Mouse (Mus musculus) cerebellum, adult 2 months (tissue): ENCODE measurements at regions not wholly inside any gene's neighbourhood (a gene's known extent, or its start where the extent isn't known, plus 50 kb on each side); places are given as distances from the start of the nearest gene placed in this dataset.

Experiments used
- DNase-seq, 2 experiments: peaks; one replicate each; pipeline ENCODE4 v3.0.0; 2021
- H3K27ac ChIP-seq: fragments of 200-500 bp; 2 replicates; pipeline ENCODE4 v1.5.1; 2012; ENCODE audit warnings: low read length, control low read depth, inconsistent platforms; ENCODE audit not compliant: insufficient read depth
- H3K27me3 ChIP-seq: fragments of 200-500 bp; 2 replicates; pipeline ENCODE4 v1.6.1; 2012; ENCODE audit warnings: inconsistent platforms, mild to moderate bottlenecking, low read length, moderate library complexity; ENCODE audit not compliant: control insufficient read depth, insufficient read depth
- H3K4me1 ChIP-seq: fragments of 200-500 bp; 2 replicates; pipeline ENCODE4 v1.6.1; 2011; ENCODE audit warnings: low read length; ENCODE audit not compliant: control insufficient read depth, insufficient read depth
- H3K4me3 ChIP-seq: fragments of 200-500 bp; replicated peaks from 2 replicates; pipeline ENCODE3; 2011; ENCODE audit warnings: mild to moderate bottlenecking, low read depth, low read length, control low read depth; ENCODE audit not compliant: insufficient read depth
- CTCF ChIP-seq: fragments of 200-500 bp; IDR thresholded peaks from 2 replicates; pipeline ENCODE4 v1.5.1; 2011; ENCODE audit warnings: low read depth, mild to moderate bottlenecking, control low read depth, low read length, moderate library complexity, borderline replicate concordance; ENCODE audit not compliant: insufficient read depth
- POLR2A ChIP-seq: fragments of 200-500 bp; IDR thresholded peaks from 2 replicates; pipeline ENCODE4 v1.6.1; 2011; ENCODE audit warnings: low read length, control low read depth, borderline replicate concordance; ENCODE audit not compliant: insufficient read depth
- WGBS: fragments of 180-500 bp; shearing (Covaris S2); methylation state at CpG from one replicate; pipeline ENCODE4 v1.1.7; 2018; 5-methylcytosine and 5-hydroxymethylcytosine counted together

GRCm38 (mm10) chr6:31212080-31212479, 186.5 kb upstream of the Mkln1 start:
- Histone ChIP-seq H3K27ac (no peak overlapping the region), H3K27me3 (no peaks in the 10 kb centered on the region), H3K4me3 (no peak overlapping the region), H3K4me1 (peaks cover 13% of the 10 kb centered on the region)
- TF ChIP-seq POLR2A = no peak
- TF ChIP-seq CTCF = no peak
- WGBS = 49% methylated on average over 7 of the region's 7 CpGs
- no peak for DNase-seq

- no peak for DNase-seq
- 67% methylated on average over 13 of the region's 13 CpGs for WGBS
- Histone ChIP-seq H3K27ac (no peak overlapping the region), H3K4me1 (peaks cover 10% of the 10 kb centered on the region; the same call in 1 of the 2 replicates), H3K27me3 (no peaks in the 10 kb centered on the region), H3K4me3 (no peak overlapping the region)
- TF ChIP-seq POLR2A (no peak), CTCF (no peak)
Observed at GRCm38 (mm10) chr6:31212694-31213093, 185.8 kb upstream of the Mkln1 start.

DNA sequence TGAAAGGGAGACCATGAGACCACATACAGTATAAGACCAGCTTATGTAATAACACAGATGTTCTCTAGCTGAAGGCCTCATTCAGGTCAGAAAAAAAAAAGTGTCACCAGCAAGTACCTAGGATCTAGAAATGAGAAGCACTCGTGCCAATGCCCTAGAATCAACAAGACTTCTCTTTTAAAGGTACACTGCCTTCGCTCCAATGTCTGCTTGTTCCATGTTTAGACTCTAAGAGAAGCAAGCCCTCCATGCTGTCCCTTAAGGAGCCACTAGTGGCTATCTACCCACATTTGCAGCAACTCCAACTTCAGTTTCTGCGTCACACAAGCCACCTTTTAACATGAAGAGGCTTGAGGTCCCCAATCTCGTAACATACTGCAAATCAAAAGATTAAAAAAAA, 185.4 kb upstream of the Mkln1 start:
- Histone ChIP-seq H3K27ac (no peak overlapping the region), H3K4me3 (no peak overlapping the region), H3K4me1 (peaks cover 10% of the 10 kb centered on the region; the same call in 1 of the 2 replicates), H3K27me3 (no peaks in the 10 kb centered on the region)
- TF ChIP-seq POLR2A (no peak), CTCF (no peak)
- no peak for DNase-seq
- 51% methylated on average over 4 of the region's 4 CpGs for WGBS

DNA sequence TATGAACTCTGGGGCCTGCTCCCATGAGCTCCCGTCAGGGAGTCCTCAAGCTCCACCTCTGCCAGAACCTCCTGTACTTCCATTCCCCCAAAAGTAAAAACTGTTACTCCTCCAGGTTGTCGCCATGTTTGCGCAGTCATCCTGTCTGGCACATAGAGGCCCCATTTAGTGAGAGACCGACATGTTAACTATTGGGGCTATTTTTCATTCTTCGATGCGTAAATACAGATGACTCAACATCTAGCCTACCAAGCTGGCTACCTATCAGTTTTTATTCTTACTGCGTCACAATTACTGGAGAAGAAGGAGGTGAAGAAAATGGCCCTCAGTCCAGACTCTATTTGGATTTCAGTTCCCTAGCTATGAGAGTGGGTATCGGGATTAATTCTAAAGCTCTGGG, 182.9 kb upstream of the Mkln1 start:
- WGBS = 38% methylated on average over 8 of the region's 8 CpGs
- TF ChIP-seq CTCF (no peak), POLR2A (no peak)
- H3K27ac ChIP-seq = peak overlapping the region; percentile 96; the same call in 1 of the 2 replicates
- H3K27me3 ChIP-seq = no peaks in the 10 kb centered on the region
- peak in 1 of 2 experiments; percentile 43 for DNase-seq
- H3K4me3 ChIP-seq = peak overlapping the region; percentile 92
- H3K4me1 ChIP-seq = peaks cover 10% of the 10 kb centered on the region; the same call in 1 of the 2 replicates

- under 1% methylated on average over 91 of the region's 100 CpGs for WGBS
- Histone ChIP-seq H3K4me1 (peaks cover 10% of the 10 kb centered on the region; the same call in 1 of the 2 replicates), H3K4me3 (peak overlapping the region; percentile 92), H3K27me3 (no peaks in the 10 kb centered on the region), H3K27ac (peak overlapping the region; percentile 96)
- TF ChIP-seq POLR2A (peak; percentile 76), CTCF (no peak)
- DNase-seq = peak; percentile 93
Observed at GRCm38 (mm10) chr6:31216206-31217059, 182.1 kb upstream of the Mkln1 start.

- peaks cover 14% of the 10 kb centered on the region; the same call in 1 of the 2 replicates for H3K4me1 ChIP-seq
- peak overlapping the region; percentile 96 for H3K27ac ChIP-seq
- peak overlapping the region; percentile 92 for H3K4me3 ChIP-seq
- no peaks in the 10 kb centered on the region for H3K27me3 ChIP-seq
- WGBS = under 1% methylated on average over 20 of the region's 20 CpGs
- DNase-seq = peak; percentile 64 to 68
- TF ChIP-seq POLR2A (no peak), CTCF (no peak)
Observed at GRCm38 (mm10) chr6:31217060-31217541, 181.4 kb upstream of the Mkln1 start.

- peaks cover 11% of the 10 kb centered on the region; the same call in 1 of the 2 replicates for H3K4me1 ChIP-seq
- H3K27ac ChIP-seq = peak overlapping the region; percentile 97
- no peaks in the 10 kb centered on the region for H3K27me3 ChIP-seq
- TF ChIP-seq CTCF (no peak), POLR2A (no peak; the same call in 1 of the 2 replicates)
- DNase-seq = peak; percentile 74 to 79
- H3K4me3 ChIP-seq = peak overlapping the region; percentile 92
- WGBS = under 1% methylated on average over 25 of the region's 25 CpGs
Observed at GRCm38 (mm10) chr6:31217641-31218138, 180.8 kb upstream of the Mkln1 start.
